Mouse (Mus musculus): ENCODE measurements around the gene Ckap2. TPM values are rescaled to one million over a fixed set of nuclear protein-coding genes. Genes with fewer than 3 reads are reported as not detected.

Gene Ckap2
- total and polyA plus RNA-seq, 3 experiments, result 25.5 to 33.6 TPM; not detected in 1

DNA sequence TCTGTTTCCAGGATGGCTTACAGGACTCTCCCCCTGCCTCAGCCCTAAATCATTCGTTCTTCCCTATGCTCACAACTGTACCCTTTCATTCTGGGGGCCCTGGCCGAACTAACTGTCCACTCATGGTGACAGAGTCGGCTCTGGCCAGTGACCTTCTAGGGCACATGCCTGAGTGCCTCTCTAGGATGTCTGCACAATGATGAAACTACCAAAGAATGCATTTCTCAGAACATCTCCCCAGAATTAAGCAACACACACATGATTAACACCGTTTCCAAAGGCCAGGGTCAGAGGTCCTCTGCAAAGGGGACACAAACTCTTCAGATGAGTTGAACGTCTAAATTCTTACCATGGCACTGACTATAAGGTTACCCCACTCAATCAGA, 50.9 kb downstream of the Ckap2 start:
- H3K4me1 ChIP-seq (ENCODE audit: control insufficient read depth in 1 of 2, insufficient read depth in 2 of 2, low read length in 2 of 2), result no peaks in the 10 kb centered on the region
- H3K4me3 ChIP-seq (ENCODE audit: control insufficient read depth in 1 of 2, insufficient read depth in 1 of 2, low read depth in 2 of 2, low read length in 2 of 2), result no peak overlapping the region
- no peak for DNase-seq (ENCODE audit: low read depth, low spot score)
- no peak overlapping the region for H3K9ac ChIP-seq (ENCODE audit: control insufficient read depth, low read depth, low read length, poor library complexity, severe bottlenecking)
- no peak for TF ChIP-seq KAT2A (conservative IDR thresholded peaks at IDR 0.05; ENCODE audit: low read depth, low read length)
- TF ChIP-seq EP300 (IDR thresholded peaks at IDR 0.05; ENCODE audit: low read depth in 1 of 2, low read length in 2 of 2), result no peak
- no peak for TF ChIP-seq ZKSCAN1 (IDR thresholded peaks at IDR 0.05; ENCODE audit: low read depth, low read length)
- no peak for TF ChIP-seq MYC (IDR thresholded peaks at IDR 0.05; ENCODE audit: low read depth, low read length)
- no peak for TF ChIP-seq RCOR1 (IDR thresholded peaks at IDR 0.05; ENCODE audit: low read depth, low read length)
- no peak for TF ChIP-seq BHLHE40 (IDR thresholded peaks at IDR 0.05; ENCODE audit: borderline replicate concordance, low read depth, low read length)
- no peak for TF ChIP-seq POLR2A (IDR thresholded peaks at IDR 0.05; ENCODE audit: control insufficient read depth in 1 of 2, insufficient read depth in 1 of 2, low read depth in 1 of 2, low read length in 2 of 2, poor library complexity in 1 of 2)
- TF ChIP-seq JUND (IDR thresholded peaks at IDR 0.05; ENCODE audit: low read depth, low read length), result no peak
- TF ChIP-seq NRF1 (IDR thresholded peaks at IDR 0.05; ENCODE audit: insufficient read depth, low read depth, low read length, poor library complexity, severe bottlenecking), result no peak
- TF ChIP-seq TCF12 (IDR thresholded peaks at IDR 0.05; ENCODE audit: low read depth, low read length), result no peak
- TF ChIP-seq E2F4 (IDR thresholded peaks at IDR 0.05; ENCODE audit: borderline replicate concordance, low read depth, low read length), result no peak
- no peak for TF ChIP-seq ZC3H11A (IDR thresholded peaks at IDR 0.05; ENCODE audit: low read depth, low read length)
- no peak for TF ChIP-seq MAX (IDR thresholded peaks at IDR 0.05; ENCODE audit: low read length)
- no peak for TF ChIP-seq RAD21 (IDR thresholded peaks at IDR 0.05; ENCODE audit: low read depth, low read length)
- TF ChIP-seq POLR2AphosphoS2 (IDR thresholded peaks at IDR 0.05; ENCODE audit: low read length), result no peak
- TF ChIP-seq SMC3 (IDR thresholded peaks at IDR 0.05; ENCODE audit: low read depth, low read length), result no peak
- no peak for TF ChIP-seq GATA1 (IDR thresholded peaks at IDR 0.05; ENCODE audit: low read depth, low read length)
- no peak for TF ChIP-seq NELFE (IDR thresholded peaks at IDR 0.05; ENCODE audit: low read depth, low read length)
- H3K27me3 ChIP-seq (ENCODE audit: control insufficient read depth in 1 of 2, insufficient read depth in 2 of 2, low read length in 2 of 2), result no peaks in the 10 kb centered on the region
- H3K36me3 ChIP-seq (ENCODE audit: control insufficient read depth in 1 of 2, insufficient read depth in 2 of 2, low read length in 2 of 2), result no peaks in the 10 kb centered on the region
- no peak overlapping the region for H3K27ac ChIP-seq (ENCODE audit: control insufficient read depth, low read depth, low read length)
- no peaks in the 10 kb centered on the region for H3K79me2 ChIP-seq (ENCODE audit: control insufficient read depth, insufficient read depth, low read length, poor library complexity)
- no peaks in the 10 kb centered on the region for H3K9me3 ChIP-seq (replicated peaks; ENCODE audit: insufficient read depth, low read length)

DNA sequence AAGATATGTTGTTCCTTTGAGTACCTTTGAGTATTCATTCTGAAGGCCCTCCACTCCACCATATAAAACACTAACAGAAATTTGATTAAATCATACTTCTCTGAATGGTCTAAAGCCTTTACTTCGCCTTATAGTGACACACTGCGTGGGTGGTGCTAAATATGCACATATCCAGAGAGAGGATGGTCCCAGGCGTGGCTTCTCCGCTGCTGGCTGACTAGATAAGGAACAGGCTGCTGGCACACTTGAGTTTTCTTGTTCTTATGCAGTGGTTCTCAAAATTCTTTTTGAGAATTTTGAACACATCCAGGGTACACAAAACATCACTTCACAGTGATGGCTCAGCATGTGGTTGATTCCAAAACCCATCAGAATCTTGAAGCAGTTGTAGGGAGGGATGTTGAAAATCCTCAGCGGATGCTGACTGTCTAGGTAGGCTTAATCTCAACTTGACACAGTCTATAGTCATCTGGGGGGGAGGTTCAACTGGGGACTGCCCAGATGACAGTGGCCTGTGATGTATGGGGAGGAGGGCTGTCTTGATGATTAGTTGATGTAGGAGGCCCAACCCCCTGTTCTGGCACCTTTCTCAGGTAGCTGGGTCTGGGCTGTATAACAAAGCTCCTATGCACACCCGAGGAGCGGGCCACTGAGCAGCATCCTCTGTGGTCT, 51.4 kb downstream of the Ckap2 start:
- Histone ChIP-seq H3K27me3 (ENCODE audit: control insufficient read depth in 1 of 2, insufficient read depth in 2 of 2, low read length in 2 of 2) (no peaks in the 10 kb centered on the region), H3K4me3 (ENCODE audit: control insufficient read depth in 1 of 2, insufficient read depth in 1 of 2, low read depth in 2 of 2, low read length in 2 of 2) (no peak overlapping the region), H3K79me2 (ENCODE audit: control insufficient read depth, insufficient read depth, low read length, poor library complexity) (no peaks in the 10 kb centered on the region), H3K36me3 (ENCODE audit: control insufficient read depth in 1 of 2, insufficient read depth in 2 of 2, low read length in 2 of 2) (no peaks in the 10 kb centered on the region), H3K9me3 (replicated peaks; ENCODE audit: insufficient read depth, low read length) (no peaks in the 10 kb centered on the region), H3K27ac (ENCODE audit: control insufficient read depth, low read depth, low read length) (no peak overlapping the region), H3K9ac (ENCODE audit: control insufficient read depth, low read depth, low read length, poor library complexity, severe bottlenecking) (no peak overlapping the region), H3K4me1 (ENCODE audit: control insufficient read depth in 1 of 2, insufficient read depth in 2 of 2, low read length in 2 of 2) (no peaks in the 10 kb centered on the region)
- TF ChIP-seq E2F4 (IDR thresholded peaks at IDR 0.05; ENCODE audit: borderline replicate concordance, low read depth, low read length) (no peak), HCFC1 (IDR thresholded peaks at IDR 0.05; ENCODE audit: low read depth, low read length) (no peak), ZC3H11A (IDR thresholded peaks at IDR 0.05; ENCODE audit: low read depth, low read length) (no peak), RCOR1 (IDR thresholded peaks at IDR 0.05; ENCODE audit: low read depth, low read length) (no peak), JUND (IDR thresholded peaks at IDR 0.05; ENCODE audit: low read depth, low read length) (no peak), ZNF384 (IDR thresholded peaks at IDR 0.05; ENCODE audit: low read depth, low read length) (no peak), ELF1 (IDR thresholded peaks at IDR 0.05; ENCODE audit: low read depth, low read length) (no peak), GABPA (IDR thresholded peaks at IDR 0.05; ENCODE audit: low read depth, low read length) (no peak), SMC3 (IDR thresholded peaks at IDR 0.05; ENCODE audit: low read depth, low read length) (no peak), SIN3A (IDR thresholded peaks at IDR 0.05; ENCODE audit: low read length) (no peak), CHD2 (IDR thresholded peaks at IDR 0.05; ENCODE audit: low read length) (no peak), MAZ (IDR thresholded peaks at IDR 0.05; ENCODE audit: low read depth, low read length) (no peak), MXI1 (IDR thresholded peaks at IDR 0.05; ENCODE audit: low read depth, low read length) (no peak), ZMIZ1 (IDR thresholded peaks at IDR 0.05; ENCODE audit: low read depth, low read length) (no peak)
- DNase-seq (ENCODE audit: low read depth, low spot score), result peak; percentile 48

All from MEL (cell line).